Mouse (Mus musculus): ENCODE measurements at regions not wholly inside any gene's neighbourhood (a gene's known extent, or its start where the extent isn't known, plus 50 kb on each side); places are given as distances from the start of the nearest gene placed in this dataset.

DNA sequence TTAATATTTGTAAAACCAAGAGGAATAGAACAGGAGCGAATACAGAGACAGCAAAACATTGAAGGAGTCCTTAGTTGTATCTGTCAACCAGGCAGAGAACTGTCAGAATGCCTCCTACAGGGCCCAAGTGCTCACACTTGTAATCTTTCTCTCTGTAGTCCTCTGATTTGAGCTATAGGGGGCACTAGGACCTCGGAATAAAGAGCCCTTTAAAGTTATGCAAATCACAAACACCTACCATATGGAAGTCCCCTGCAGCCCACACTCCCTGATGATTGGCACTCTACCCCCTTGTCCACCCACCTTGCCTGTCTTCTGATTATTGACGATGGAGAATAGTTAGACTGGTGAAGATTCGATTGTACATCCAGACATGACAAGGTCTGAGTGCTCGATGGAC lies 467.1 kb downstream of the Ofcc1 start:
- CTCF ChIA-PET: interaction anchor here (0.8 to 2.0 kb wide), 6 partner anchors 10 to 854 kb away, joined by 3 to 8 read pairs (median 4); no protein-coding TSS in a partner anchor
- H3K27me3 ChIP-seq: peaks cover under 1% of the 10 kb centered on the region
- no peak for DNase-seq (ENCODE audit: low read depth, low spot score)
- peak; percentile 77 for TF ChIP-seq CTCF (IDR thresholded peaks at IDR 0.05)
- POLR2A ChIA-PET: interaction anchor here (0.6 kb wide), 1 partner anchor 252 kb away, joined by 3 read pairs; no protein-coding TSS in a partner anchor
- in situ Hi-C loops (cut with MboI; ENCODE audit: low pct_unique_long_range_greater_than_20kb): loop anchor here (25.0 kb wide), 1 partner anchor 707 kb away; no protein-coding TSS in a partner anchor
- ATAC-seq: peak; percentile 54

DNA sequence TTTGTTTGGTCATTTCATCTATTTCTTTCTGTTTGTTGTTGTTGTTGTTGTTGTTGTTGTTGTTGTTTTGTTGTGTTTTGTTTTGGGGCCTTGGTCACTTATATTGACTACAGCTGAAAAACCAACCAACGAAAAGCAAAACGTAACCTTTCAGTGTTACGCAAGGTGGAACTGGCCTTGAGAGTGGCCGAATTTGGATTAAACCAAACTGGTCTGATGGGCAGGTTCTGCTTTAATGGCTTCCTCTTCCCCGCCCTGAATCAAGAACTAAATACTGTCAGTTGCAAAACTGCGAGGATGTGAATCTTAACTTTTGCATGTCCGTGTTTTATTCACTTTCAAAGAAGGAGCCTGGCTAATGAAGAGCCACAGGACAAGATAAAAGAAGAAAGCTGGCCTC lies 480.2 kb downstream of the Ofcc1 start:
- in situ Hi-C loops (cut with MboI; ENCODE audit: low pct_unique_long_range_greater_than_20kb): loop anchor here (25.0 kb wide), 1 partner anchor 694 kb away; no protein-coding TSS in a partner anchor
- ChIA-PET POLR2A (no interaction called here), CTCF (no interaction called here)
- H3K27me3 ChIP-seq: peaks cover 21% of the 10 kb centered on the region
- DNase-seq (ENCODE audit: low read depth, low spot score) (no peak), ATAC-seq (no peak)
- no peak for TF ChIP-seq CTCF (IDR thresholded peaks at IDR 0.05)

DNA sequence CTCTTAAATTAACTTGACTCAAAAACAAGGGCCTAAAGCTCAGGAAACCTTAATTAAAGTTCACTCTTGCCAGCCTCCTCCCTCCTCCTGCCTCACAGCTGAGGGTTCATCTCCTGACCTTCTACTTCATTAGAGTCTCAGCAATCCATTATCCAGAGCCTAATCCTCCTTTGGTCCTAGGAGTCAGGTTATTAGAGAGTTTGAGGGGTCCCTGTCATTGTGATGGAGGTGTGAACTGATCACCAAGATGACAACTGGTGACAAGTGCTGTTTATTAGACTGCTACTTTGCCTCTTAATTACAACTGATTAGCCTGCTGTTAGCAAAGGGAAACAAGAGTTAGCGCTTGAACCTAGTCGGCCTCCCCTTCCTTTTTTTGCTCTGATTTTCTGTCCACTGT lies 481.1 kb downstream of the Ofcc1 start:
- TF ChIP-seq CTCF (IDR thresholded peaks at IDR 0.05): no peak
- POLR2A ChIA-PET: no interaction called here
- H3K27me3 ChIP-seq: peaks cover 25% of the 10 kb centered on the region
- no peak for ATAC-seq
- no peak for DNase-seq (ENCODE audit: low read depth, low spot score)
- in situ Hi-C loops (cut with MboI; ENCODE audit: low pct_unique_long_range_greater_than_20kb): loop anchor here (25.0 kb wide), 1 partner anchor 693 kb away; no protein-coding TSS in a partner anchor
- CTCF ChIA-PET: interaction anchor here (1.1 kb wide), 1 partner anchor 13 kb away, joined by 3 read pairs; no protein-coding TSS in a partner anchor

GRCm38 (mm10) chr13:39877361-39878141 lies 483.7 kb downstream of the Ofcc1 start:
- CTCF ChIA-PET: no interaction called here
- DNase-seq (ENCODE audit: low read depth, low spot score) (no peak), ATAC-seq (no peak)
- peaks cover 25% of the 10 kb centered on the region for H3K27me3 ChIP-seq
- POLR2A ChIA-PET: no interaction called here
- in situ Hi-C loops (cut with MboI; ENCODE audit: low pct_unique_long_range_greater_than_20kb): loop anchor here (25.0 kb wide), 1 partner anchor 690 kb away; no protein-coding TSS in a partner anchor
- no peak for TF ChIP-seq CTCF (IDR thresholded peaks at IDR 0.05)

DNA sequence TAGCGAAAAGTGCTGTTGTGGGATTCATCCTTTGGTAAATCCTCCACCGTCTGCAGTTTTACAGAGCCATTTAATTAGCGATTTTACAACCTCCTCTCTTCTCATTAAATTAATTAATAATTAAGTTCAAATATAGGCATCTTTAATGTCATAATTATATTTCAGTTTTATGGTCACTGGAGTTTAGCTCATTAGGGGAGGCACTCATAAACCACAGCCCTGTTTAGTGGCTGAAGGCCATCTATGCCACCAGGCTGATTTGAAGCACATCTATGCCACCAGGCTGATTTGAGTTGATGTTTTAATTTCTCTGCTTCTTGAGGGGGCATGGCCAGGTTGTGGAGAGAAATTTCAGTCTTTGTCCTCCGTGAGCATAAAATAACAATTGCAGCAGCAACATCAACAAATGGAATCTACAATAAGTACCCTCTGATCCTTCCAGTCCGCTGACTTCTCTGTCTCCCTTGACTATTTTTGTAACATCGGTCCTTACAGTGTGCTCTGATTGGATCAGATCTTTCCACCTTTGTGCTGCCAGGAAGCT lies 508.9 kb downstream of the Ofcc1 start:
- ChIA-PET CTCF (interaction anchor here (0.7 kb wide), 1 partner anchor 79 kb away, joined by 3 read pairs; no protein-coding TSS in a partner anchor), POLR2A (no interaction called here)
- TF ChIP-seq CTCF (IDR thresholded peaks at IDR 0.05): no peak
- in situ Hi-C loops (cut with MboI; ENCODE audit: low pct_unique_long_range_greater_than_20kb): no loop called here
- DNase-seq (ENCODE audit: low read depth, low spot score) (no peak), ATAC-seq (no peak)
- H3K27me3 ChIP-seq: peaks cover 4% of the 10 kb centered on the region

DNA sequence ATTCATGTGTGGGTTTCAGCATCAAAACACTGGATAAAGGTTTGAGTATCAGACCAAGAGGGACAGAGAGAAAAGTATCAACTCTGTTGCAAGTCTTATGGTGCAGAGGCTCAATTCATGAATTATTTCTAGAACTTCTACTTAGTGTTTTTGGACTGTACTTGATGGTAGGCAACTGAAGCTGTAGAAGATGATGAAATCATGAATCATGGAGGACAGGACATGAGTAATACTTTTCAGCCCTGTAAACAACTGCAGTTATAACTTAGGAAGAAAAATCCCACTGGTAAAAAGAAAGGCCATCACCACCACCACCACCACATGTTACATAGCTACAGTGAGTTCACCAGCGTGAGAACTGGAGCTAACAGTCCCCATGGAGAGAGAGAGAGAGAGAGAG lies 511.9 kb downstream of the Ofcc1 start:
- ChIA-PET CTCF (no interaction called here), POLR2A (no interaction called here)
- ATAC-seq (no peak), DNase-seq (ENCODE audit: low read depth, low spot score) (peak; percentile 7)
- no peaks in the 10 kb centered on the region for H3K27me3 ChIP-seq
- TF ChIP-seq CTCF (IDR thresholded peaks at IDR 0.05): no peak
- in situ Hi-C loops (cut with MboI; ENCODE audit: low pct_unique_long_range_greater_than_20kb): no loop called here

GRCm38 (mm10) chr13:39836053-39836584 lies 525.1 kb downstream of the Ofcc1 start:
- H3K27me3 ChIP-seq: peaks cover 21% of the 10 kb centered on the region
- no peak for ATAC-seq
- in situ Hi-C loops (cut with MboI; ENCODE audit: low pct_unique_long_range_greater_than_20kb): no loop called here
- DNase-seq (ENCODE audit: low read depth, low spot score): no peak
- POLR2A ChIA-PET: no interaction called here
- CTCF ChIA-PET: no interaction called here
- no peak for TF ChIP-seq CTCF (IDR thresholded peaks at IDR 0.05)

DNA sequence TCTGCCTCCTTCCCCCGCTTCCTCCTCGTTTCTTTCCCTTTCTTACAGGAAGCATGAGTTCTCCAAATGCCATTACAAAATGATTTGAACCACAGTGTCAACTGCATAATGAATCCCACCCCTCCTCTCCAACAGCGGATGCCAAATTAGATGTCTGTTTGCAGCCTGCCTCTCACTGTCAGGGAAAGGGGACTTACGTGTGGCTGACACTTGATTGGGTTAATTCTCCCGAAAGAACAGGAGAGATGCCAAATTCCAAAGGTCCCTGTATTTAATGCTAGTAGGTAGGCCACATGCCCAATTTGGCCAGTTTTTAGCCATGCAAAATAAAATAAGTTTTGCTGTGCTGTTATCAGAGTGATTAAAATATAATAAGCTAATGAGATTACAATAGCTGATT lies 525.9 kb downstream of the Ofcc1 start:
- no peak for ATAC-seq
- no peak for DNase-seq (ENCODE audit: low read depth, low spot score)
- POLR2A ChIA-PET: no interaction called here
- in situ Hi-C loops (cut with MboI; ENCODE audit: low pct_unique_long_range_greater_than_20kb): no loop called here
- CTCF ChIA-PET: no interaction called here
- H3K27me3 ChIP-seq: peaks cover 22% of the 10 kb centered on the region
- no peak for TF ChIP-seq CTCF (IDR thresholded peaks at IDR 0.05)

DNA sequence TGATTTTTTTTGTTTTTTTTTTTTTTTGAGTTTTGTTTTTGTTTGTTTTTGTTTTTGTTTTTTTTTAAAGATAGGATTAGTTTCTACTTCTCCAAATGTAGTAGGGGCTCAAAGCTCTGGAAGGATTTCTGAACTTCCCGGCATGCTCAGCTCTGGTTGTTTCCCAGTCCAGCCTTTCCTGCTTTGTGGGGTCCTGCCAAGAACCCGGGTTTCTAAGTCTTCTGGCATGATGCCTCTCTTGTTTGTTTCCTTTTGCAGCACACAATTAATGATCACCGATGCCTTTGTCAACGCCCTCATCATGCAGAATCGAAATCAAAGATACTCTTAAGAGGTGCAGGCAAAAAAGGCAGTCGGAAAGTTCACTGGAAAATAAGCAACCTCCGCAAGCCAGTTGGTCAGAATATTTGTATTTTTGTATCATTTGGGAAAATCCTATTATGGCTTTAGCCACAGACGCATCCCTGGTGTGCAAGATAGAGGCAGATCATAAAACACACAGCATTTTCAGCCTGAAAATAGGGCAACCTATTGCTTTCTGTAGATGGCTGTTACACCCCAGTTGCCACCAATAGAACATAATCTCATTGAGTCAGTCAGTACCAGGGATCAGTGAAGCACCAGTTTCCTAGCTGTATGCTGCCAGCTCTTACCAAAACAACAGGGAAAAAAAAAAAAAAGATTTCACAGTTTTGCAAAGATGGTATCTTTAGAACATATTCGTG lies 526.6 kb downstream of the Ofcc1 start:
- CTCF ChIA-PET: no interaction called here
- peaks cover 21% of the 10 kb centered on the region for H3K27me3 ChIP-seq
- no peak for DNase-seq (ENCODE audit: low read depth, low spot score)
- in situ Hi-C loops (cut with MboI; ENCODE audit: low pct_unique_long_range_greater_than_20kb): no loop called here
- TF ChIP-seq CTCF (IDR thresholded peaks at IDR 0.05): no peak
- ATAC-seq: no peak
- POLR2A ChIA-PET: no interaction called here

DNA sequence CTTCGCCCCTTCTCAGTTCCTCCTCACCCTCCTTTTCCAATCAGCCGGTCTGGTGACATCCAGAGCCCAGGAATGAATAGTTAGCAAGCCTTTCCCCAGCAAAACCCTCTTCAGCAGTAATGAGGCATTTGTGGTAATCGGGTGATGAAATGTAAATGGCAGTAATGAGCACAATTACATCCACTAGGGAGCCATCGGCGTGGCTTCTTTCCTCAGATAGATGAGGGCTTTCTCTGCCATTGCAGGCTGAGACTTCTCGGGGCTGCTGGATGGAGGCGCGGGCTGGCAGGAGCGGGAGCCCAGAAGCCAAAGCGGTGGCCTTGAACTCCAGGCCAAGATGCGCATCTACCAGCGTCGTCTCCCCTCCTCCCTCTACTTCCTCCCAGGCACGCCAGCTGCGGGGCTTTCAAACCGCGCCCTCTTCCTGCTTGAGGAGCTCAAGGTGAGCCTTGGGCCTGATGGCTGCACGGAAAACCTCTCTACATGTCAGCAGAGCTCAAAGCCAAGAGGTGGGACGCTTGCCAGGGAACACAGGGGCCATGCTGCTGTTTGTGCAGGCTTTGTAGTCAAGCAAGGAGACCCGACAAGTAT lies 537.2 kb downstream of the Ofcc1 start:
- DNase-seq (ENCODE audit: low read depth, low spot score): no peak
- in situ Hi-C loops (cut with MboI; ENCODE audit: low pct_unique_long_range_greater_than_20kb): no loop called here
- ChIA-PET CTCF (no interaction called here), POLR2A (no interaction called here)
- no peak for TF ChIP-seq CTCF (IDR thresholded peaks at IDR 0.05)
- ATAC-seq: no peak
- peaks cover 48% of the 10 kb centered on the region for H3K27me3 ChIP-seq

Measured in Patski (cell line).